Mouse (Mus musculus): ENCODE data around the gene Speer4d. TPM values are rescaled to one million over a fixed set of nuclear protein-coding genes. Genes with fewer than 3 reads are reported as not detected.
"Not testable (repeated sequence)": the region's sequence is repeated elsewhere in the genome, so short reads cannot be mapped to it uniquely, and the experiment has no call there.

Speer4d gene
- polyA plus RNA-seq, 1 experiment from 2014 or later, result not detected

DNA sequence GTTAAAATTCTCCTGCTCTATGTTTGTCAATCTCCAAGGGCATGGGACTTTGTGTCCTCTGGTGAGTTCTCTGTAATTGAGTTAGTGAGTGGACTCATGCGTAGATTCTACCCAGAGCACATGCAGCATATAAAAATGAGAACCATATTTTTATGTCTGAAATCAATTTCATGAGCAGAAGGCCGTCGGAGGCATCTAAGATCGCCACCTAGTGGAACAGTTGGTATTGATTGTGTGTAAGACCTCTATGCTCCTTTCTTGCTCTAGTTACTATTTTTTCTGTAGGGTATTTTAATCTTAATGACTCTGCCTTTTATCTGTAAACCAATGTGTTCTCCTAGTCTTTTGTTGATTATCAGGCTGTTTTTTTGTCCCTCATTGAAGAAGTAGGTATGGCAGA, 18.5 kb upstream of the Speer4d start:
- TF ChIP-seq CTCF (IDR thresholded peaks at IDR 0.05; ENCODE audit: low read depth), result 0 out of 2 replicates have a peak, but pooled peaks have one; percentile 15
- H3K36me3 ChIP-seq (ENCODE audit: insufficient read depth); ATAC-seq (ENCODE audit: insufficient read depth); H3K4me1 ChIP-seq (ENCODE audit: insufficient read depth); H3K4me2 ChIP-seq; H3K27ac ChIP-seq (ENCODE audit: low read depth); H3K9ac ChIP-seq; H3K27me3 ChIP-seq (ENCODE audit: insufficient read depth, low read length); H3K4me3 ChIP-seq (ENCODE audit: low read depth, low read length); H3K9me3 ChIP-seq (ENCODE audit: low read depth, low read length): not testable (repeated sequence)
- peak; percentile 25 for DNase-seq
- 42% methylated on average over 4 of the region's 4 CpGs for WGBS

DNA sequence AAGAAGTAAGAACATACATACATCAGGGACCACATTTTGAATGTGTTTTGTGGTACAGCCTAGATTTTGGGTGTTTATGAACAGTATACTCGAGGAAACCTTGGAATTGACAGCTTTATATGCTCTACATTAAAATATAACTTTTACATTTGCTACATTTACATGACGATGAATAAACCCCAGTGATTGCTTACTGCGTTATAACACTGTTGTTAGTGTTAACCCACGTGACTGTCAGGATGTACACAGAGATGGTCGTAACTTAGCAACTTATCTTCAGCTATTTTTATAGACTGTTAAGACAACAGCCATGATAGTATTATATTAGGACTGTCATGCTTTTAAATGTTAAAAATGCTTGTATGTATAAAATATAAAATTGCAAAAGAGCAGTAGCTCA, 17.4 kb upstream of the Speer4d start:
- H3K36me3 ChIP-seq (ENCODE audit: insufficient read depth); H3K9me3 ChIP-seq (ENCODE audit: low read depth, low read length); H3K9ac ChIP-seq; H3K4me2 ChIP-seq; ATAC-seq (ENCODE audit: insufficient read depth); H3K27me3 ChIP-seq (ENCODE audit: insufficient read depth, low read length); H3K4me1 ChIP-seq (ENCODE audit: insufficient read depth); H3K4me3 ChIP-seq (ENCODE audit: low read depth, low read length); H3K27ac ChIP-seq (ENCODE audit: low read depth): not testable (repeated sequence)
- DNase-seq, result peak; percentile 1
- WGBS, result 51% methylated on average over 5 of the region's 5 CpGs

GRCm38 (mm10) chr5:15601960-15602359, 16.9 kb upstream of the Speer4d start:
- not testable (repeated sequence) for DNase-seq; H3K36me3 ChIP-seq (ENCODE audit: insufficient read depth); H3K27ac ChIP-seq (ENCODE audit: low read depth); H3K4me3 ChIP-seq (ENCODE audit: low read depth, low read length); H3K9ac ChIP-seq; H3K4me2 ChIP-seq; H3K27me3 ChIP-seq (ENCODE audit: insufficient read depth, low read length); ATAC-seq (ENCODE audit: insufficient read depth); H3K4me1 ChIP-seq (ENCODE audit: insufficient read depth)
- H3K9me3 ChIP-seq (ENCODE audit: low read depth, low read length), result peaks cover 12% of the 10 kb centered on the region; the same call in 1 of the 2 replicates
- WGBS, result 67% methylated on average over 3 of the region's 3 CpGs

- peak; percentile 5 for DNase-seq
- H3K27ac ChIP-seq (ENCODE audit: low read depth); H3K4me2 ChIP-seq; H3K4me3 ChIP-seq (ENCODE audit: low read depth, low read length); H3K9ac ChIP-seq; ATAC-seq (ENCODE audit: insufficient read depth); H3K36me3 ChIP-seq (ENCODE audit: insufficient read depth); H3K4me1 ChIP-seq (ENCODE audit: insufficient read depth); H3K27me3 ChIP-seq (ENCODE audit: insufficient read depth, low read length): not testable (repeated sequence)
- 57% methylated on average over 3 of the region's 3 CpGs for WGBS
- peaks cover 12% of the 10 kb centered on the region; the same call in 1 of the 2 replicates for H3K9me3 ChIP-seq (ENCODE audit: low read depth, low read length)
Observed at GRCm38 (mm10) chr5:15602424-15602947, 16.4 kb upstream of the Speer4d start.

GRCm38 (mm10) chr5:15603008-15603407, 15.9 kb upstream of the Speer4d start:
- not testable (repeated sequence) for H3K36me3 ChIP-seq (ENCODE audit: insufficient read depth); H3K27ac ChIP-seq (ENCODE audit: low read depth); H3K27me3 ChIP-seq (ENCODE audit: insufficient read depth, low read length); H3K4me2 ChIP-seq; H3K4me1 ChIP-seq (ENCODE audit: insufficient read depth); H3K4me3 ChIP-seq (ENCODE audit: low read depth, low read length); H3K9ac ChIP-seq; DNase-seq; ATAC-seq (ENCODE audit: insufficient read depth)
- 55% methylated on average over 2 of the region's 2 CpGs for WGBS
- peaks cover 12% of the 10 kb centered on the region; the same call in 1 of the 2 replicates for H3K9me3 ChIP-seq (ENCODE audit: low read depth, low read length)

- H3K27me3 ChIP-seq (ENCODE audit: insufficient read depth, low read length); H3K4me2 ChIP-seq; H3K36me3 ChIP-seq (ENCODE audit: insufficient read depth); ATAC-seq (ENCODE audit: insufficient read depth); DNase-seq; H3K4me1 ChIP-seq (ENCODE audit: insufficient read depth); H3K9ac ChIP-seq; H3K4me3 ChIP-seq (ENCODE audit: low read depth, low read length); H3K27ac ChIP-seq (ENCODE audit: low read depth): not testable (repeated sequence)
- 69% methylated on average over 8 of the region's 8 CpGs for WGBS
- H3K9me3 ChIP-seq (ENCODE audit: low read depth, low read length), result peaks cover 12% of the 10 kb centered on the region; the same call in 1 of the 2 replicates
Observed at GRCm38 (mm10) chr5:15603585-15603984, 15.3 kb upstream of the Speer4d start.

GRCm38 (mm10) chr5:15606677-15607076, 12.2 kb upstream of the Speer4d start:
- H3K27me3 ChIP-seq (ENCODE audit: insufficient read depth, low read length); H3K36me3 ChIP-seq (ENCODE audit: insufficient read depth); H3K4me3 ChIP-seq (ENCODE audit: low read depth, low read length); DNase-seq; H3K9ac ChIP-seq; H3K4me1 ChIP-seq (ENCODE audit: insufficient read depth); ATAC-seq (ENCODE audit: insufficient read depth); H3K27ac ChIP-seq (ENCODE audit: low read depth); H3K4me2 ChIP-seq: not testable (repeated sequence)
- WGBS, result 66% methylated on average over 5 of the region's 6 CpGs
- peaks cover 12% of the 10 kb centered on the region; the same call in 1 of the 2 replicates for H3K9me3 ChIP-seq (ENCODE audit: low read depth, low read length)

GRCm38 (mm10) chr5:15610695-15611094, 8.2 kb upstream of the Speer4d start:
- not testable (repeated sequence) for H3K36me3 ChIP-seq (ENCODE audit: insufficient read depth); H3K9ac ChIP-seq; H3K4me3 ChIP-seq (ENCODE audit: low read depth, low read length); H3K4me2 ChIP-seq; ATAC-seq (ENCODE audit: insufficient read depth); H3K9me3 ChIP-seq (ENCODE audit: low read depth, low read length); H3K27me3 ChIP-seq (ENCODE audit: insufficient read depth, low read length); H3K27ac ChIP-seq (ENCODE audit: low read depth); H3K4me1 ChIP-seq (ENCODE audit: insufficient read depth)
- TF ChIP-seq CTCF (IDR thresholded peaks at IDR 0.05; ENCODE audit: low read depth), result 0 out of 2 replicates have a peak, but pooled peaks have one; percentile 23
- peak; percentile 67 for DNase-seq
- WGBS, result 1% methylated on average over 1 of the region's 1 CpGs

DNA sequence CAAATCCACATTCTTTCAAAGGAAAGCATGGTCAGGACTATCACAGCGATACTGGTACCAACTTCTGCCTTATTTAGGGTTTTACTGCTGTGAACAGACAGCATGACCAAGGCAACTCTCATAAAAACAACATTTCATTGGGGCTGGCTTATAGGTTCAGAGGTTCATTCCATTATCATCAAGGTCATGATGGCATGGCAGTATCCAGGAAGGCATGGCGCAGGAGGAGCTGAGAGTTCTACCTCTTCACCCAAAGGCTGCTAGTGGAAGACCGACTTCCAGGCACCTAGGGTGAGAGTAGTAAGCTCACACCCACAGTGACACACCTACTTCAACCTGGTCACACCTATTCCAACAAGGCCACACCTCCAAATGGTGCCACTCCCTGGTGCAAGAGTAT, 2.7 kb upstream of the Speer4d start:
- H3K27ac ChIP-seq (ENCODE audit: low read depth); H3K9ac ChIP-seq; H3K4me2 ChIP-seq; H3K4me3 ChIP-seq (ENCODE audit: low read depth, low read length); H3K9me3 ChIP-seq (ENCODE audit: low read depth, low read length); H3K36me3 ChIP-seq (ENCODE audit: insufficient read depth); DNase-seq; ATAC-seq (ENCODE audit: insufficient read depth); H3K27me3 ChIP-seq (ENCODE audit: insufficient read depth, low read length); H3K4me1 ChIP-seq (ENCODE audit: insufficient read depth): not testable (repeated sequence)
- WGBS, result 75% methylated on average over 3 of the region's 3 CpGs

DNA sequence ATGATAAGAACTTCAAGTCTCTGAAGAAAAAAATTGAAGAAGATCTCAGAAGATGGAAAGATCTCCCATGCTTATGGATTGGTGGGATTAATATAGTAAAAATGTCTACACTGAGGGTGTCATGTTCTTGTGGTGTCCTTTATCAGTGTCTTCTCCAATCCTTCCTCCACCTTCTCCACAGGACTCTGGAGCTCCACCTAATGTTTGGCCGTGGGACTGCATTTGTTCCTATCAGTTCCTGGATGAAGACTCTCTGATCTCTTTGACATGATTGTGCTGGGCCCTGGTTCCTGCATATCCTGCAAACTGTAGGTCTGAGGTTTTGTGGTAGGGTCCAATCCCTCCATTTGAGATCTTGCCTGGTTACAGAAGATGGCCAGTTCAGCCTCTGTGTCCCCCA, 9.3 kb downstream of the Speer4d start:
- WGBS, result 24% methylated on average over 1 of the region's 1 CpGs
- ATAC-seq (ENCODE audit: insufficient read depth), result not testable (repeated sequence)

More for the DNA sequence above, 9.3 kb downstream of the Speer4d start:
- not testable (repeated sequence) for H3K4me3 ChIP-seq (ENCODE audit: low read depth, low read length); DNase-seq; H3K4me1 ChIP-seq (ENCODE audit: insufficient read depth); H3K27ac ChIP-seq (ENCODE audit: low read depth); H3K9me3 ChIP-seq (ENCODE audit: low read depth, low read length); H3K4me2 ChIP-seq; H3K9ac ChIP-seq; H3K36me3 ChIP-seq (ENCODE audit: insufficient read depth); H3K27me3 ChIP-seq (ENCODE audit: insufficient read depth, low read length)

All from lung, embryonic 14.5 days (tissue).